Comparison of ENCODE assay signal across 8 mouse cellular contexts in the genomic region with DNA sequence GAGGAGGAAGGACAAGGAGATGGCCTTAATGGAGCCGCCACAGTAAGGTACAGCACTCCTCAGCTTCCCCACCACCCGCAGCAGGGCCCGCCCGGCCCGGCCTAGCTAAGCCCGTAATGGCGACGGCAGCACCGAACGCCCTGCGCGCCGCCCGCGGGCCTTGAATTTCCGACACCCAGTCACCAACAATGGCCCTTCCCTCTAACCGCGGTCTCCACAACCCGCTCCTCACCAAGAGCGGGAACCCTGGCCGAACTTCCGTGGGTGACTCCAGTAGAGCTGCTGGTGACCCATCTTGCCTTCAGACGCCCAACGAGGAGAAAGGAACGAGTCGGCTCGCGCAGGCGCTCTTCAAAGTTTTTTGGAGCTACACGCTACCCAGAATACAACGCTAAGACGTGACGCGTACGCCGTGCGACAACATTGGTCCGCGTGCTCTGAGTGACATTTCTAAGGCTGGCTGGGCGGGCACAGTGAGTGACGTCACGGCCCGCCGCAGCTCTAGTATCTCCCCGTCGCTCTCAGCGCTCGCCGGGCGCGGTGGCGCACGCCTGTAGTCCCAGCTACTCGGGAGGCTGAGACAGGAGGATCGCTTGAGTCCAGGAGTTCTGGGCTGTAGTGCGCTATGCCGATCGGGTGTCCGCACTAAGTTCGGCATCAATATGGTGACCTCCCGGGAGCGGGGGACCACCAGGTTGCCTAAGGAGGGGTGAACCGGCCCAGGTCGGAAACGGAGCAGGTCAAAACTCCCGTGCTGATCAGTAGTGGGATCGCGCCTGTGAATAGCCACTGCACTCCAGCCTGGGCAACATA. TPM values are rescaled to one million over a fixed set of nuclear protein-coding genes. Genes with fewer than 3 reads are reported as not detected.
A peak's percentile ranks its signal among the peaks of the same experiment; 100 is the strongest.
DNase-seq lines count a peak whose midpoint lies in the region; ATAC-seq lines count a peak whose summit lies in the region.
"Not testable (repeated sequence)": the region's sequence is repeated elsewhere in the genome, so short reads cannot be mapped to it uniquely, and the experiment has no call there.

A gene (minus strand): TSS at position 422 of the 813 bp plus-strand sequence.

- peak within 1 kb of the TSS; percentile 92 for H3K4me2 ChIP-seq in intestine, embryonic 14.5 days (ENCODE audit: low read length)

- DNase-seq in adrenal gland, adult 18-20 months (ENCODE audit: low spot score in 2 of 2): peak; percentile 95 to 97
- DNase-seq in embryo, embryonic 11 days: peak; percentile 99
- DNase-seq in gastrocnemius, postnatal 25 days: peak; percentile 97
- peak; percentile 100 for DNase-seq in intestine, embryonic 14.5 days (ENCODE audit: low spot score)
- DNase-seq in left cerebral cortex, postnatal 14 days (ENCODE audit: low spot score in 2 of 2): peak; percentile 99
- DNase-seq in mesoderm, embryonic 11.5 days (ENCODE audit: low read depth, low spot score): peak; percentile 100
- peak; percentile 98 to 99 for DNase-seq in right cerebral cortex, postnatal 36 days (ENCODE audit: low spot score in 2 of 2)
- DNase-seq in yolk sac, embryonic 10.5 days (ENCODE audit: low spot score): peak; percentile 99

- peak; percentile 98 for ATAC-seq in intestine, embryonic 14.5 days (replicated peaks; ENCODE audit: low FRiP score, low TSS enrichment, low read depth)

- H3K27me3 ChIP-seq in intestine, embryonic 14.5 days (replicated peaks; ENCODE audit: control insufficient read depth, insufficient read depth, low read length): not testable (repeated sequence)

- H3K27ac ChIP-seq in intestine, embryonic 14.5 days (ENCODE audit: low read depth): peak within 1 kb of the TSS; percentile 91

- H3K9ac ChIP-seq in intestine, embryonic 14.5 days (ENCODE audit: low read length): peak within 1 kb of the TSS; percentile 95

- intact Hi-C loops in left cerebral cortex, postnatal 14 days (cut with DNase I): not testable (repeated sequence)

- WGBS in intestine, embryonic 14.5 days: under 1% methylated on average over 53 of the region's 68 CpGs

- H3K9me3 ChIP-seq in intestine, embryonic 14.5 days (ENCODE audit: control insufficient read depth, low read length): not testable (repeated sequence)

- not testable (repeated sequence) for H3K4me1 ChIP-seq in intestine, embryonic 14.5 days (replicated peaks; ENCODE audit: control insufficient read depth, insufficient read depth, low read length)

- H3K4me3 ChIP-seq in intestine, embryonic 14.5 days (ENCODE audit: low read depth, low read length): peak within 1 kb of the TSS; percentile 75

- peaks cover 24% of the 10 kb centered on the region for H3K36me3 ChIP-seq in intestine, embryonic 14.5 days (ENCODE audit: control insufficient read depth, insufficient read depth, low read length)

RNA-seq across cellular contexts. Expression of the gene that starts here (rescaled TPM):
- total RNA-seq in adrenal gland, adult 18-20 months (2021): 1,000 to 10,000 TPM; 1,279 to 1,338 TPM
- 100 to 1,000 TPM; 781 to 812 TPM for total RNA-seq in gastrocnemius, postnatal 25 days (2021)
- 2,140 and 2,401 TPM in 2 replicates for polyA plus RNA-seq in intestine, embryonic 14.5 days (2014; fragmentation: Nextera tagmentation; extraction: Ambion mirVana)
- total RNA-seq in left cerebral cortex, postnatal 14 days (2021): 1,000 to 10,000 TPM in 1 of 2 experiments, 100 to 1,000 TPM in 1; 970 to 1,045 TPM

Comparison
In these comparisons a context has a peak if more than half of its experiments do, and no peak if none do; other contexts are left out.
1. Peak in every context shown above with its lines: DNase-seq, ATAC-seq, H3K4me3 ChIP-seq and H3K27ac ChIP-seq.